Mouse (Mus musculus) forelimb bud, embryonic 11.5 days (tissue): ENCODE data around the gene Mrps10.
A peak's percentile ranks its signal among the peaks of the same experiment; 100 is the strongest.
"Not testable (repeated sequence)": the region's sequence is repeated elsewhere in the genome, so short reads cannot be mapped to it uniquely, and the experiment has no call there.

Source experiments
- DNase-seq: peaks from one replicate; pipeline ENCODE4 v3.0.0-alpha.2; 2012; ENCODE audit warnings: low read depth, low spot score

Mrps10 gene

GRCm38 (mm10) chr17:47381917-47382316 is 13.2 kb downstream of the Mrps10 start:
- no peak for DNase-seq

GRCm38 (mm10) chr17:47383266-47383665 is 14.6 kb downstream of the Mrps10 start:
- no peak for DNase-seq

- no peak for DNase-seq
These were observed 15.4 kb downstream of the Mrps10 start for GRCm38 (mm10) chr17:47384064-47384463.

GRCm38 (mm10) chr17:47385145-47385544 is 16.5 kb downstream of the Mrps10 start, which contains the start of gene Guca1b:
TSS of gene Guca1b (plus strand) at chr17:47385393.
- DNase-seq: no peak

GRCm38 (mm10) chr17:47386649-47387048 is 18.0 kb downstream of the Mrps10 start:
- peak; percentile 56 for DNase-seq

GRCm38 (mm10) chr17:47394223-47394869 is 25.7 kb downstream of the Mrps10 start:
- no peak for DNase-seq

GRCm38 (mm10) chr17:47395376-47395913 is 26.8 kb downstream of the Mrps10 start:
- DNase-seq: no peak

GRCm38 (mm10) chr17:47399091-47399490 is 30.4 kb downstream of the Mrps10 start:
- no peak for DNase-seq

- DNase-seq: no peak
These were observed 31.8 kb downstream of the Mrps10 start, which contains the start of gene Guca1a for GRCm38 (mm10) chr17:47400451-47400850. TSS of gene Guca1a (minus strand) at chr17:47400584.

GRCm38 (mm10) chr17:47407717-47408557 is 39.2 kb downstream of the Mrps10 start:
- no peak for DNase-seq

GRCm38 (mm10) chr17:47408558-47408898 is 39.8 kb downstream of the Mrps10 start:
- DNase-seq: peak; percentile 57

GRCm38 (mm10) chr17:47409897-47410861 is 41.5 kb downstream of the Mrps10 start:
- DNase-seq: not testable (repeated sequence)

- DNase-seq: no peak
These were observed 51.5 kb downstream of the Mrps10 start for GRCm38 (mm10) chr17:47420195-47420594.

GRCm38 (mm10) chr17:47421566-47421965 is 52.9 kb downstream of the Mrps10 start:
- DNase-seq: no peak

GRCm38 (mm10) chr17:47422616-47423015 is 53.9 kb downstream of the Mrps10 start:
- DNase-seq: not testable (repeated sequence)

- DNase-seq: no peak
These were observed 55.5 kb downstream of the Mrps10 start for GRCm38 (mm10) chr17:47424186-47424585.

- DNase-seq: no peak
These were observed 58.6 kb downstream of the Mrps10 start for GRCm38 (mm10) chr17:47427316-47427715.

GRCm38 (mm10) chr17:47428831-47429304 is 60.2 kb downstream of the Mrps10 start:
- peak; percentile 44 for DNase-seq

GRCm38 (mm10) chr17:47430815-47431214 is 62.1 kb downstream of the Mrps10 start:
- DNase-seq: no peak
